In the genomic region with DNA sequence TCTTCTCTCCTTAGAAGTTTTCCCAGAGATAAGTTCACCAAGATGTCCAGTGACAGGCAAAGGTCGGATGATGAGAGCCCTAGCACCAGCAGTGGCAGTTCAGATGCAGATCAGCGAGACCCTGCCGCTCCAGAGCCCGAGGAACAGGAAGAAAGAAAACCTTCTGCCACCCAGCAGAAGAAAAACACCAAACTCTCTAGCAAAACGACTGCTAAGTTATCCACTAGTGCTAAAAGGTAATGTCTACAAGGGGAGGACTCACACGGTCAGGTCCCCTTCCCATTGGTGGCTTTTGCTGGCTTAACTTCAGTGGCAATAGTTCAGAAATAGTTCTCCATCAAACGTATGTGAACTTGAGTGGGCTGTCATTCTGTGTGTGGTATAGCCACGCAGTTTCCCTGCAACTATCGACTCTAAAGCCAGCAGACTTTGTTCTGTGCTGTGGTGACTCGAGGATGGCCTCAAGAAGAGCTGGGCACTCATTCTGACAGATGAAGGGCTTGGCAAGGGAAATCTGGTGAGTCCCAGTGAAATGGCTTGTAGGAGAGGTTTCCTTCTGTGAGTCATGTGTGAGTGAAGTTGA, we compare ENCODE assay signal across 8 mouse cellular contexts. TPM values are rescaled to one million over a fixed set of nuclear protein-coding genes. Genes with fewer than 3 reads are reported as not detected.
DNase-seq lines count a peak whose midpoint lies in the region; ATAC-seq and TF ChIP-seq lines count a peak whose summit lies in the region.

No protein-coding gene starts in this region.

- H3K4me3 ChIP-seq in spleen, adult 2 months (ENCODE audit: extremely low read depth, insufficient read depth, insufficient read length): peak overlapping the region; percentile 32
- H3K4me3 ChIP-seq in heart, embryonic 15.5 days: peak overlapping the region; percentile 87
- H3K4me3 ChIP-seq in liver, embryonic 15.5 days (replicated peaks): peak overlapping the region; percentile 99

- no peak for TF ChIP-seq POLR2A in spleen, adult 2 months (IDR thresholded peaks at IDR 0.05; ENCODE audit: low read depth, low read length)

- 9% methylated on average over 10 of the region's 10 CpGs for WGBS in spleen, adult 2 months
- WGBS in heart, embryonic 15.5 days: 4% methylated on average over 10 of the region's 10 CpGs
- WGBS in liver, embryonic 15.5 days (ENCODE audit: insufficient replicate concordance): 15% methylated on average over 10 of the region's 10 CpGs

- H3K36me3 ChIP-seq in spleen, adult 2 months (ENCODE audit: control insufficient read depth, insufficient read depth, low read length): no peaks in the 10 kb centered on the region
- H3K36me3 ChIP-seq in heart, embryonic 15.5 days: no peaks in the 10 kb centered on the region
- peaks cover 34% of the 10 kb centered on the region for H3K36me3 ChIP-seq in liver, embryonic 15.5 days (replicated peaks)

- peak overlapping the region; percentile 78 for H3K4me2 ChIP-seq in heart, embryonic 15.5 days
- H3K4me2 ChIP-seq in liver, embryonic 15.5 days: peak overlapping the region; percentile 83

- peak; percentile 51 for DNase-seq in adrenal gland, adult 2 months
- DNase-seq in adrenal gland, postnatal 4 days (ENCODE audit: low spot score in 2 of 2): no peak
- DNase-seq in spleen, adult 2 months (ENCODE audit: low read depth in 1 of 2, low spot score in 2 of 2): peak in 1 of 2 experiments; percentile 9
- DNase-seq in spleen, adult 12 weeks (ENCODE audit: low spot score): no peak
- peak; percentile 7 for DNase-seq in right cerebral cortex, postnatal 4 days
- no peak for DNase-seq in layer of hippocampus, postnatal 10 days (ENCODE audit: low spot score in 2 of 2)

- H3K9me3 ChIP-seq in heart, embryonic 15.5 days (replicated peaks): no peaks in the 10 kb centered on the region
- H3K9me3 ChIP-seq in liver, embryonic 15.5 days (replicated peaks): no peaks in the 10 kb centered on the region

- no peak for TF ChIP-seq CTCF in spleen, adult 2 months (IDR thresholded peaks at IDR 0.05; ENCODE audit: extremely low read depth, insufficient read depth, insufficient read length, insufficient replicate concordance)

- no peaks in the 10 kb centered on the region; the same call in 1 of the 2 replicates for H3K4me1 ChIP-seq in spleen, adult 2 months (ENCODE audit: control insufficient read depth, insufficient read depth, insufficient read length)
- peaks cover 35% of the 10 kb centered on the region for H3K4me1 ChIP-seq in heart, embryonic 15.5 days (replicated peaks)
- peaks cover 54% of the 10 kb centered on the region for H3K4me1 ChIP-seq in liver, embryonic 15.5 days (replicated peaks)

- peak overlapping the region; percentile 98 for H3K9ac ChIP-seq in heart, embryonic 15.5 days
- H3K9ac ChIP-seq in liver, embryonic 15.5 days: peak overlapping the region; percentile 100

- H3K27ac ChIP-seq in spleen, adult 2 months (ENCODE audit: insufficient read depth, low read length): no peak overlapping the region
- H3K27ac ChIP-seq in heart, embryonic 15.5 days: peak overlapping the region; percentile 98
- H3K27ac ChIP-seq in liver, embryonic 15.5 days (replicated peaks): peak overlapping the region; percentile 94

- H3K27me3 ChIP-seq in spleen, adult 2 months (ENCODE audit: control insufficient read depth, insufficient read depth, low read length): peaks cover 6% of the 10 kb centered on the region; the same call in 1 of the 2 replicates
- H3K27me3 ChIP-seq in heart, embryonic 15.5 days: no peaks in the 10 kb centered on the region
- H3K27me3 ChIP-seq in liver, embryonic 15.5 days: no peaks in the 10 kb centered on the region

- no peak for ATAC-seq in heart, embryonic 15.5 days (replicated peaks; ENCODE audit: insufficient number of reproducible peaks, insufficient read depth, low FRiP score, low read depth)
- ATAC-seq in liver, embryonic 15.5 days (ENCODE audit: insufficient read depth): no peak

RNA-seq across cellular contexts. Expression of a gene that starts 2.6 kb away (rescaled TPM):
- total RNA-seq in adrenal gland, adult 2 months (2021): 10 to 100 TPM; 41.4 to 48.7 TPM
- 57.7 and 62.7 TPM in 2 replicates for polyA plus RNA-seq in adrenal gland, adult 2 months (2012; rRNA removed)
- 10 to 100 TPM; 82.4 to 87.2 TPM for total RNA-seq in adrenal gland, postnatal 4 days (2021)
- polyA plus RNA-seq in spleen, adult 2 months (2012; rRNA removed): 12.7 and 23.0 TPM in 2 replicates
- 111 and 112 TPM in 2 replicates for polyA plus RNA-seq in heart, embryonic 15.5 days (2015; fragmentation: Nextera tagmentation; extraction: Ambion mirVana)
- polyA plus RNA-seq in liver, embryonic 15.5 days (2015; fragmentation: Nextera tagmentation; extraction: Ambion mirVana): 88.8 and 97.1 TPM in 2 replicates
- total RNA-seq in layer of hippocampus, postnatal 10 days (2021): 100 to 1,000 TPM; 127 to 134 TPM

Comparison
In these comparisons a context has a peak if more than half of its experiments do, and no peak if none do; other contexts are left out.
1. DNase-seq: peak in adrenal gland, adult 2 months (single experiment) and right cerebral cortex, postnatal 4 days (single experiment); none in adrenal gland, postnatal 4 days (0 of 2), spleen, adult 12 weeks (single experiment) and layer of hippocampus, postnatal 10 days (0 of 2).
2. H3K4me3 ChIP-seq: peak in every context shown above with its lines; median percentile 99 in liver, embryonic 15.5 days; 87 in heart, embryonic 15.5 days; 32 in spleen, adult 2 months.